Mouse (Mus musculus) small intestine, adult 2 months (tissue): Measurements from ENCODE around the gene Aqp9. TPM values are rescaled to one million over a fixed set of nuclear protein-coding genes. Genes with fewer than 3 reads are reported as not detected.

Experiments used
- H3K27ac ChIP-seq: fragments of 200-500 bp; 2 replicates; pipeline ENCODE4 v1.5.1; 2012; ENCODE audit warnings: low read depth, low read length, control low read depth, inconsistent platforms; ENCODE audit not compliant: insufficient read depth
- H3K27me3 ChIP-seq: fragments of 200-500 bp; 2 replicates; pipeline ENCODE4 v1.6.1; 2012; ENCODE audit warnings: mild to moderate bottlenecking, moderate library complexity, low read length, inconsistent platforms; ENCODE audit not compliant: control insufficient read depth, insufficient read depth
- H3K36me3 ChIP-seq: fragments of 200-500 bp; 2 replicates; pipeline ENCODE4 v1.6.1; 2012; ENCODE audit warnings: mild to moderate bottlenecking, low read length, control low read depth, inconsistent platforms; ENCODE audit not compliant: control insufficient read depth, insufficient read depth
- H3K4me1 ChIP-seq: fragments of 200-500 bp; 2 replicates; pipeline ENCODE4 v1.6.1; 2012; ENCODE audit warnings: low read length, inconsistent platforms, mixed read lengths; ENCODE audit not compliant: control insufficient read depth, insufficient read depth, insufficient read length
- H3K4me3 ChIP-seq: fragments of 200-500 bp; 2 replicates; pipeline ENCODE4 v1.5.1; 2012; ENCODE audit warnings: low read depth, mild to moderate bottlenecking, control low read depth, inconsistent platforms, low read length, moderate library complexity
- CTCF ChIP-seq: fragments of 200-500 bp; IDR thresholded peaks from 2 replicates; pipeline ENCODE4 v1.5.1; 2012; ENCODE audit warnings: low read depth, mild to moderate bottlenecking, control low read depth, inconsistent platforms, low read length, moderate library complexity, mixed read lengths; ENCODE audit not compliant: insufficient replicate concordance, insufficient read length; ENCODE audit errors: extremely low read depth
- POLR2A ChIP-seq: fragments of 200-500 bp; IDR thresholded peaks from 2 replicates; pipeline ENCODE4 v1.6.1; 2012; ENCODE audit warnings: low read depth, mild to moderate bottlenecking, control low read depth, inconsistent platforms, low read length, moderate library complexity
- WGBS: fragments of 180-500 bp; shearing (Covaris S2); methylation state at CpG from one replicate; pipeline ENCODE4 v1.1.7; 2018; 5-methylcytosine and 5-hydroxymethylcytosine counted together
- polyA plus RNA-seq: library from polyadenylated mRNA; depleted of rRNA; stranded (reverse); fragments of >200 nt; gene quantifications from 2 replicates; pipeline ENCODE4 v1.2.3, GENCODE M21; 2012

The Aqp9 gene
- polyA plus RNA-seq, 1 experiment: 0.06 TPM

GRCm38 (mm10) chr9:71210870-71211269, 42.4 kb upstream of the Aqp9 start:
- Histone ChIP-seq H3K27ac (no peak overlapping the region), H3K4me1 (peaks cover 2% of the 10 kb centered on the region; the same call in 1 of the 2 replicates), H3K27me3 (peaks cover 26% of the 10 kb centered on the region), H3K4me3 (no peak overlapping the region), H3K36me3 (no peaks in the 10 kb centered on the region)
- 6% methylated on average over 2 of the region's 2 CpGs for WGBS
- TF ChIP-seq POLR2A (no peak), CTCF (peak; percentile 58; the same call in 1 of the 2 replicates)

- Histone ChIP-seq H3K27ac (no peak overlapping the region), H3K36me3 (no peaks in the 10 kb centered on the region), H3K4me3 (no peak overlapping the region), H3K4me1 (no peaks in the 10 kb centered on the region), H3K27me3 (peaks cover 10% of the 10 kb centered on the region)
- 27% methylated on average over 3 of the region's 3 CpGs for WGBS
- TF ChIP-seq POLR2A: no peak
- no peak for TF ChIP-seq CTCF
Measured at GRCm38 (mm10) chr9:71209299-71209698, 40.8 kb upstream of the Aqp9 start.

- no peak overlapping the region for H3K27ac ChIP-seq
- no peaks in the 10 kb centered on the region for H3K36me3 ChIP-seq
- H3K27me3 ChIP-seq: no peaks in the 10 kb centered on the region
- no peak for TF ChIP-seq POLR2A
- no peak for TF ChIP-seq CTCF
- H3K4me3 ChIP-seq: no peak overlapping the region
- WGBS: 76% methylated on average over 4 of the region's 4 CpGs
- no peaks in the 10 kb centered on the region for H3K4me1 ChIP-seq
Measured at GRCm38 (mm10) chr9:71202265-71202664, 33.8 kb upstream of the Aqp9 start.

- no peaks in the 10 kb centered on the region for H3K36me3 ChIP-seq
- no peaks in the 10 kb centered on the region for H3K27me3 ChIP-seq
- TF ChIP-seq CTCF (no peak), POLR2A (no peak)
- H3K27ac ChIP-seq: no peak overlapping the region
- no peak overlapping the region for H3K4me3 ChIP-seq
- H3K4me1 ChIP-seq: no peaks in the 10 kb centered on the region
- WGBS: 64% methylated on average over 5 of the region's 5 CpGs
Measured at GRCm38 (mm10) chr9:71198826-71199225, 30.3 kb upstream of the Aqp9 start.

- Histone ChIP-seq H3K27ac (no peak overlapping the region), H3K4me3 (no peak overlapping the region), H3K4me1 (no peaks in the 10 kb centered on the region), H3K27me3 (no peaks in the 10 kb centered on the region), H3K36me3 (no peaks in the 10 kb centered on the region)
- no peak for TF ChIP-seq POLR2A
- TF ChIP-seq CTCF: peak; percentile 79; the same call in 1 of the 2 replicates
- WGBS: 4% methylated on average over 12 of the region's 12 CpGs
Measured at GRCm38 (mm10) chr9:71188647-71189415, 20.3 kb upstream of the Aqp9 start.

- no peak overlapping the region for H3K27ac ChIP-seq
- no peaks in the 10 kb centered on the region for H3K27me3 ChIP-seq
- 86% methylated on average over 7 of the region's 7 CpGs for WGBS
- H3K4me1 ChIP-seq: no peaks in the 10 kb centered on the region
- no peak overlapping the region for H3K4me3 ChIP-seq
- TF ChIP-seq POLR2A: no peak
- no peak for TF ChIP-seq CTCF
- no peaks in the 10 kb centered on the region for H3K36me3 ChIP-seq
Measured at GRCm38 (mm10) chr9:71187396-71187795, 18.9 kb upstream of the Aqp9 start.

GRCm38 (mm10) chr9:71185823-71186222, 17.3 kb upstream of the Aqp9 start:
- Histone ChIP-seq H3K4me3 (no peak overlapping the region), H3K36me3 (no peaks in the 10 kb centered on the region), H3K4me1 (no peaks in the 10 kb centered on the region), H3K27me3 (no peaks in the 10 kb centered on the region), H3K27ac (no peak overlapping the region)
- TF ChIP-seq POLR2A (no peak), CTCF (no peak)
- WGBS: 43% methylated on average over 2 of the region's 2 CpGs
